In the genomic region with DNA sequence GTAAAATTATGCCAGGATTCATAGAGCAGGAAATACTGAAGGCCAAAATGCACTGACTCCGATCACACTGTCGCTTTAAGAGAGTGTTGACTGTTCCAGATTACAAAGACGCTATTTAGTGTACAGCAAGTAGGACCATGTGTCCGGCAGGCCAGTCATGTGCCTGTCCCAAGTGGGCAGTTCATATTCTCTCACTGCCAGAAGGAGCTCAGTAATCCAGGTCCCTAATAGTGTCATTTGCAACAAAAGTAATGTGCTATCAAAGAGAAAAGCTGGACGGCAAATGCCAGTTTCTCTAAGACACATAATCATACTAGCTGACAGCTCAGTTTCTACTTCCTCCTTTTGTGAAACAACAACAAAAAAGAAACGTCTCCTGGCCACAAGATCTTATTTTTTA, we compare ENCODE assay signal across 8 mouse cellular contexts. TPM values are rescaled to one million over a fixed set of nuclear protein-coding genes. Genes with fewer than 3 reads are reported as not detected.
DNase-seq lines count a peak whose midpoint lies in the region; ATAC-seq and TF ChIP-seq lines count a peak whose summit lies in the region.

No protein-coding gene starts in this region.

- H3K4me2 ChIP-seq in forebrain, embryonic 14.5 days (ENCODE audit: low read length), result peak overlapping the region; percentile 26
- peak overlapping the region; percentile 86 for H3K4me2 ChIP-seq in lung, postnatal 0 days (replicated peaks; ENCODE audit: low read depth, low read length)

- no peak overlapping the region for H3K9ac ChIP-seq in forebrain, embryonic 14.5 days (ENCODE audit: low read length)
- no peak overlapping the region for H3K9ac ChIP-seq in lung, postnatal 0 days (replicated peaks; ENCODE audit: low read depth)

- no peak for TF ChIP-seq CTCF in lung, postnatal 0 days (IDR thresholded peaks at IDR 0.05)

- H3K4me1 ChIP-seq in megakaryocyte, embryonic 14.5 days, result peaks cover 52% of the 10 kb centered on the region
- peaks cover 16% of the 10 kb centered on the region for H3K4me1 ChIP-seq in forebrain, embryonic 14.5 days (ENCODE audit: control insufficient read depth, insufficient read depth, low read length)
- peaks cover 8% of the 10 kb centered on the region; the same call in 1 of the 2 replicates for H3K4me1 ChIP-seq in lung, postnatal 0 days (ENCODE audit: insufficient read depth, low read depth, low read length)

- no peak for DNase-seq in forebrain, embryonic 14.5 days (ENCODE audit: low spot score)
- DNase-seq in kidney, adult 11 months, result peak; percentile 73
- DNase-seq in lung, postnatal 0 days (ENCODE audit: low spot score), result peak; percentile 72
- DNase-seq in frontal cortex, postnatal 10 days (ENCODE audit: low spot score in 2 of 2), result no peak
- DNase-seq in testis, postnatal 14 days (ENCODE audit: low spot score), result no peak
- no peak for DNase-seq in layer of hippocampus, postnatal 36 days

- H3K36me3 ChIP-seq in megakaryocyte, embryonic 14.5 days (replicated peaks; ENCODE audit: low read length), result no peaks in the 10 kb centered on the region
- no peaks in the 10 kb centered on the region for H3K36me3 ChIP-seq in forebrain, embryonic 14.5 days (ENCODE audit: control insufficient read depth, insufficient read depth, low read length)
- no peaks in the 10 kb centered on the region for H3K36me3 ChIP-seq in lung, postnatal 0 days (ENCODE audit: insufficient read depth, low read length)

- no peaks in the 10 kb centered on the region for H3K9me3 ChIP-seq in megakaryocyte, embryonic 14.5 days
- H3K9me3 ChIP-seq in forebrain, embryonic 14.5 days (replicated peaks; ENCODE audit: control insufficient read depth, low read length), result no peaks in the 10 kb centered on the region
- H3K9me3 ChIP-seq in lung, postnatal 0 days (ENCODE audit: low read length), result no peaks in the 10 kb centered on the region

- peak overlapping the region; percentile 29 for H3K4me3 ChIP-seq in megakaryocyte, embryonic 14.5 days (replicated peaks)
- H3K4me3 ChIP-seq in forebrain, embryonic 14.5 days (ENCODE audit: low read depth, low read length), result no peak overlapping the region
- H3K4me3 ChIP-seq in lung, postnatal 0 days (ENCODE audit: low read depth, low read length), result peak overlapping the region; percentile 0; the same call in 1 of the 2 replicates

- no peak for ATAC-seq in megakaryocyte, adult 5-6 weeks (ENCODE audit: poor library complexity, severe bottlenecking)
- ATAC-seq in forebrain, embryonic 14.5 days, result no peak
- peak; percentile 5; the same call in 1 of the 2 replicates for ATAC-seq in lung, postnatal 0 days

- H3K27me3 ChIP-seq in megakaryocyte, embryonic 14.5 days (replicated peaks), result no peaks in the 10 kb centered on the region
- no peaks in the 10 kb centered on the region for H3K27me3 ChIP-seq in forebrain, embryonic 14.5 days (replicated peaks; ENCODE audit: control insufficient read depth, insufficient read depth, low read length)
- no peaks in the 10 kb centered on the region for H3K27me3 ChIP-seq in lung, postnatal 0 days (replicated peaks; ENCODE audit: insufficient read depth, low read length)

- no peak for TF ChIP-seq EP300 in lung, postnatal 0 days (IDR thresholded peaks at IDR 0.05)

- H3K27ac ChIP-seq in forebrain, embryonic 14.5 days (ENCODE audit: low read depth, low read length), result no peak overlapping the region
- H3K27ac ChIP-seq in lung, postnatal 0 days (ENCODE audit: low read length), result peak overlapping the region; percentile 92

- 27% methylated on average over 6 of the region's 6 CpGs for WGBS in forebrain, embryonic 14.5 days
- 3% methylated on average over 6 of the region's 6 CpGs for WGBS in lung, postnatal 0 days

RNA-seq across cellular contexts. Expression of gene Ivns1abp, which starts 1.3 kb away (rescaled TPM):
- 7.6 and 8.7 TPM in 2 replicates for polyA plus RNA-seq in megakaryocyte, embryonic 14.5 days (2012; ENCODE audit: insufficient read depth, low replicate concordance)
- 108 and 109 TPM in 2 replicates for total RNA-seq in megakaryocyte, adult 5-6 weeks (2015)
- 133 and 136 TPM in 2 replicates for total RNA-seq in megakaryocyte, adult 5-6 weeks (2017)
- polyA plus RNA-seq in forebrain, embryonic 14.5 days (2014; fragmentation: Nextera tagmentation; extraction: Ambion mirVana), result 323 and 358 TPM in 2 replicates
- polyA plus RNA-seq in lung, postnatal 0 days (2015; fragmentation: Nextera tagmentation; extraction: Ambion mirVana), result 107 and 117 TPM in 2 replicates
- total RNA-seq in layer of hippocampus, postnatal 36 days (2021), result 10 to 100 TPM; 97.7 to 99.2 TPM

Comparison
In these comparisons a context has a peak if more than half of its experiments do, and no peak if none do; other contexts are left out.
1. DNase-seq: peak in kidney, adult 11 months (single experiment) and lung, postnatal 0 days (single experiment); none in forebrain, embryonic 14.5 days (single experiment), frontal cortex, postnatal 10 days (0 of 2), testis, postnatal 14 days (single experiment) and layer of hippocampus, postnatal 36 days (0 of 2).
2. RNA of gene Ivns1abp, which starts 1.3 kb away (polyA plus RNA-seq): 323 to 358 TPM in forebrain, embryonic 14.5 days and 107 to 117 TPM in lung, postnatal 0 days; 7.6 to 8.7 TPM in megakaryocyte, embryonic 14.5 days; every median in the first group is over 10 times any median in the second.